ENCODE assay signal across 24 mouse cellular contexts in the genomic region with DNA sequence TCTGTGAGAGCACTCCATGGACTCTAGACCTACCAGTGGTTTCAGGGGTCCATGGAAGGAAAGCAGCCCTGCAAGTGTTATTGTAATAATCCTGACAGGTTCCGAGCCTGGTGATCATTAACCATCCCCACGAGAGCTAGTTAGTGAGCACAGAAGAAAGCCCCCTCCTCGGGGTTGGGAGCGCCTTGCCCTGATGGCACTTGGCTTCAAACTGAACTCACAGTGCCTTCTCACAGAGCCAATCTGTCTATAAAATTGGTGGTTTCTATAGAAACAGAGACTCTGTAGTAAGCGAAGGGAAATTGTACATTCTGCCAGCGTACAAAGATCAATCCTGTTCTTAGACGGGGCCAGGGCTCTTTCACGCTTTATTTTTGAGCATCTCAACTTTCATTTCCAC.
DNase-seq lines count a peak whose midpoint lies in the region; ATAC-seq lines count a peak whose summit lies in the region.
"Had no signal": no experiment of that assay in that cellular context is flagged by ENCODE, and none has a peak within 500 bp of the region (broad histone marks: within the 10 kb centered on the region; RNA-seq: fewer than 3 reads in every experiment).

No protein-coding gene starts in this region.

- no peak overlapping the region for H3K9ac ChIP-seq in forebrain, embryonic 14.5 days (ENCODE audit: low read length)
- no peak overlapping the region for H3K9ac ChIP-seq in forebrain, embryonic 12.5 days
- H3K9ac ChIP-seq in hindbrain, embryonic 14.5 days, result no peak overlapping the region
- no peak overlapping the region for H3K9ac ChIP-seq in midbrain, embryonic 13.5 days (replicated peaks)
- no peak overlapping the region for H3K9ac ChIP-seq in liver, embryonic 11.5 days (ENCODE audit: low read depth, low read length)
- H3K9ac ChIP-seq: forebrain, embryonic 13.5 days; heart, embryonic 15.5 days; liver, embryonic 13.5 days had no signal

- no peaks in the 10 kb centered on the region for H3K36me3 ChIP-seq in forebrain, embryonic 14.5 days (ENCODE audit: control insufficient read depth, insufficient read depth, low read length)
- no peaks in the 10 kb centered on the region for H3K36me3 ChIP-seq in forebrain, embryonic 12.5 days (replicated peaks)
- H3K36me3 ChIP-seq in hindbrain, embryonic 14.5 days (replicated peaks; ENCODE audit: control insufficient read depth, insufficient read depth), result no peaks in the 10 kb centered on the region
- H3K36me3 ChIP-seq in hindbrain, embryonic 10.5 days, result no peaks in the 10 kb centered on the region
- H3K36me3 ChIP-seq in midbrain, embryonic 13.5 days, result no peaks in the 10 kb centered on the region
- H3K36me3 ChIP-seq in midbrain, embryonic 10.5 days, result no peaks in the 10 kb centered on the region
- no peaks in the 10 kb centered on the region for H3K36me3 ChIP-seq in liver, embryonic 11.5 days (ENCODE audit: control insufficient read depth, insufficient read depth, low read length)
- H3K36me3 ChIP-seq: heart, embryonic 15.5 days; liver, embryonic 13.5 days had no signal

- no peaks in the 10 kb centered on the region for H3K9me3 ChIP-seq in forebrain, embryonic 14.5 days (replicated peaks; ENCODE audit: control insufficient read depth, low read length)
- no peaks in the 10 kb centered on the region for H3K9me3 ChIP-seq in forebrain, embryonic 12.5 days
- H3K9me3 ChIP-seq in hindbrain, embryonic 14.5 days (ENCODE audit: control insufficient read depth, low read length), result no peaks in the 10 kb centered on the region
- H3K9me3 ChIP-seq in hindbrain, embryonic 10.5 days, result no peaks in the 10 kb centered on the region
- H3K9me3 ChIP-seq in midbrain, embryonic 13.5 days, result no peaks in the 10 kb centered on the region
- no peaks in the 10 kb centered on the region for H3K9me3 ChIP-seq in midbrain, embryonic 10.5 days (replicated peaks)
- no peaks in the 10 kb centered on the region for H3K9me3 ChIP-seq in liver, embryonic 11.5 days (ENCODE audit: control insufficient read depth, low read length)
- H3K9me3 ChIP-seq: forebrain, embryonic 13.5 days; heart, embryonic 15.5 days; liver, embryonic 13.5 days had no signal

- no peaks in the 10 kb centered on the region for H3K27me3 ChIP-seq in forebrain, embryonic 14.5 days (replicated peaks; ENCODE audit: control insufficient read depth, insufficient read depth, low read length)
- no peaks in the 10 kb centered on the region for H3K27me3 ChIP-seq in forebrain, embryonic 12.5 days
- no peaks in the 10 kb centered on the region for H3K27me3 ChIP-seq in hindbrain, embryonic 14.5 days (ENCODE audit: control insufficient read depth, insufficient read depth, low read length)
- H3K27me3 ChIP-seq in hindbrain, embryonic 10.5 days (ENCODE audit: insufficient read depth, poor library complexity, severe bottlenecking), result no peaks in the 10 kb centered on the region
- H3K27me3 ChIP-seq in midbrain, embryonic 13.5 days, result no peaks in the 10 kb centered on the region
- H3K27me3 ChIP-seq in midbrain, embryonic 10.5 days (ENCODE audit: low read depth, poor library complexity, severe bottlenecking), result no peaks in the 10 kb centered on the region
- H3K27me3 ChIP-seq in liver, embryonic 11.5 days (replicated peaks; ENCODE audit: control insufficient read depth, insufficient read depth, low read length), result no peaks in the 10 kb centered on the region
- H3K27me3 ChIP-seq: forebrain, embryonic 13.5 days; heart, embryonic 15.5 days; liver, embryonic 13.5 days; megakaryocyte, embryonic 14.5 days; Patski had no signal

- no peak for ATAC-seq in forebrain, embryonic 14.5 days
- ATAC-seq in forebrain, embryonic 12.5 days (ENCODE audit: low FRiP score), result no peak
- ATAC-seq in hindbrain, embryonic 14.5 days (ENCODE audit: low FRiP score), result peak; percentile 27; the same call in 1 of the 2 replicates
- ATAC-seq in midbrain, embryonic 13.5 days, result peak; percentile 76
- ATAC-seq in liver, embryonic 11.5 days (replicated peaks; ENCODE audit: low FRiP score), result no peak
- ATAC-seq: forebrain, embryonic 13.5 days; intestine, postnatal 0 days; lung, postnatal 0 days; Patski had no signal

- H3K4me2 ChIP-seq in forebrain, embryonic 14.5 days (ENCODE audit: low read length), result no peak overlapping the region
- no peak overlapping the region for H3K4me2 ChIP-seq in forebrain, embryonic 12.5 days
- no peak overlapping the region for H3K4me2 ChIP-seq in hindbrain, embryonic 14.5 days (replicated peaks)
- H3K4me2 ChIP-seq in midbrain, embryonic 13.5 days (replicated peaks), result no peak overlapping the region
- H3K4me2 ChIP-seq in liver, embryonic 11.5 days, result no peak overlapping the region
- H3K4me2 ChIP-seq: forebrain, embryonic 13.5 days; heart, embryonic 15.5 days; liver, embryonic 13.5 days had no signal

- no peak overlapping the region for H3K4me3 ChIP-seq in forebrain, embryonic 14.5 days (ENCODE audit: low read depth, low read length)
- no peak overlapping the region for H3K4me3 ChIP-seq in forebrain, embryonic 12.5 days (replicated peaks)
- H3K4me3 ChIP-seq in hindbrain, embryonic 14.5 days (replicated peaks; ENCODE audit: low read length), result no peak overlapping the region
- H3K4me3 ChIP-seq in hindbrain, embryonic 10.5 days, result no peak overlapping the region
- H3K4me3 ChIP-seq in midbrain, embryonic 13.5 days (replicated peaks), result no peak overlapping the region
- no peak overlapping the region for H3K4me3 ChIP-seq in midbrain, embryonic 10.5 days
- H3K4me3 ChIP-seq in liver, embryonic 11.5 days (ENCODE audit: low read depth, low read length), result no peak overlapping the region
- H3K4me3 ChIP-seq: erythroblast, embryonic 14.5 days; forebrain, embryonic 13.5 days; heart, embryonic 15.5 days; liver, embryonic 13.5 days; megakaryocyte, embryonic 14.5 days had no signal

- 84% methylated on average over 8 of the region's 8 CpGs for WGBS in forebrain, embryonic 14.5 days
- 90% methylated on average over 8 of the region's 8 CpGs for WGBS in forebrain, embryonic 12.5 days
- 65% methylated on average over 8 of the region's 8 CpGs for WGBS in hindbrain, embryonic 14.5 days
- WGBS in hindbrain, embryonic 10.5 days, result 91% methylated on average over 8 of the region's 8 CpGs
- 75% methylated on average over 8 of the region's 8 CpGs for WGBS in midbrain, embryonic 13.5 days
- 95% methylated on average over 8 of the region's 8 CpGs for WGBS in midbrain, embryonic 10.5 days
- WGBS in liver, embryonic 11.5 days, result 86% methylated on average over 8 of the region's 8 CpGs

- no peak overlapping the region for H3K27ac ChIP-seq in forebrain, embryonic 14.5 days (ENCODE audit: low read depth, low read length)
- H3K27ac ChIP-seq in forebrain, embryonic 12.5 days, result no peak overlapping the region
- H3K27ac ChIP-seq in hindbrain, embryonic 14.5 days, result no peak overlapping the region
- H3K27ac ChIP-seq in hindbrain, embryonic 10.5 days, result no peak overlapping the region
- H3K27ac ChIP-seq in midbrain, embryonic 13.5 days, result peak overlapping the region; percentile 37; the same call in 1 of the 2 replicates
- H3K27ac ChIP-seq in midbrain, embryonic 10.5 days (replicated peaks), result no peak overlapping the region
- no peak overlapping the region for H3K27ac ChIP-seq in liver, embryonic 11.5 days (ENCODE audit: low read depth, low read length)
- H3K27ac ChIP-seq: forebrain, embryonic 13.5 days; heart, embryonic 15.5 days; liver, embryonic 13.5 days had no signal

- DNase-seq in forebrain, embryonic 14.5 days (ENCODE audit: low spot score), result peak; percentile 42
- DNase-seq in hindbrain, embryonic 14.5 days (ENCODE audit: low spot score), result peak; percentile 39
- DNase-seq in hindbrain, embryonic 10.5 days (ENCODE audit: low spot score), result no peak
- no peak for DNase-seq in midbrain, embryonic 10.5 days (ENCODE audit: low spot score)
- DNase-seq in liver, embryonic 11.5 days (ENCODE audit: low spot score), result no peak
- DNase-seq: adrenal gland, postnatal 10 days; cerebellum, adult 18-20 months; cerebellum, postnatal 14 days; heart, postnatal 36 days; kidney, postnatal 36 days; left cerebral cortex, postnatal 4 days; liver, embryonic 13.5 days; lung, adult 18-20 months; lung, postnatal 4 days; thymus, postnatal 4 days had no signal

- no peaks in the 10 kb centered on the region for H3K4me1 ChIP-seq in forebrain, embryonic 14.5 days (ENCODE audit: control insufficient read depth, insufficient read depth, low read length)
- H3K4me1 ChIP-seq in forebrain, embryonic 12.5 days, result no peaks in the 10 kb centered on the region
- no peaks in the 10 kb centered on the region for H3K4me1 ChIP-seq in hindbrain, embryonic 14.5 days (replicated peaks; ENCODE audit: control insufficient read depth, insufficient read depth, low read length)
- no peaks in the 10 kb centered on the region for H3K4me1 ChIP-seq in hindbrain, embryonic 10.5 days (replicated peaks)
- H3K4me1 ChIP-seq in midbrain, embryonic 13.5 days (replicated peaks), result no peaks in the 10 kb centered on the region
- no peaks in the 10 kb centered on the region for H3K4me1 ChIP-seq in midbrain, embryonic 10.5 days
- no peaks in the 10 kb centered on the region for H3K4me1 ChIP-seq in liver, embryonic 11.5 days (replicated peaks; ENCODE audit: control insufficient read depth, insufficient read depth, low read length)
- H3K4me1 ChIP-seq: forebrain, embryonic 13.5 days; heart, embryonic 15.5 days; liver, embryonic 13.5 days; megakaryocyte, embryonic 14.5 days had no signal

Comparison
In these comparisons a context has a peak if more than half of its experiments do, and no peak if none do; other contexts are left out.
1. DNase-seq: peak in forebrain, embryonic 14.5 days (single experiment) and hindbrain, embryonic 14.5 days (single experiment); none in hindbrain, embryonic 10.5 days (single experiment), midbrain, embryonic 10.5 days (single experiment) and liver, embryonic 11.5 days (single experiment).
2. ATAC-seq: peak in hindbrain, embryonic 14.5 days (single experiment) and midbrain, embryonic 13.5 days (single experiment); none in forebrain, embryonic 14.5 days (single experiment), forebrain, embryonic 12.5 days (single experiment) and liver, embryonic 11.5 days (single experiment).